Mouse (Mus musculus): Measurements from ENCODE around the gene Stab2. TPM values are rescaled to one million over a fixed set of nuclear protein-coding genes. Genes with fewer than 3 reads are reported as not detected.

The Stab2 gene
- under 1 TPM; 0.27 to 0.49 TPM for total RNA-seq (2021)
- long read RNA-seq, experiment 1, partial matches to known transcripts = 1 of 1 reads
- long read RNA-seq, experiment 1, other reads (novel, unspliced or antisense) = 0 of 1 reads
- long read RNA-seq, experiment 2 = 0 reads

- DNase-seq (ENCODE audit: low spot score in 2 of 2) = no peak
Measured at GRCm38 (mm10) chr10:87007385-87008214, at the start of gene Stab2. Stab2 (minus strand) TSS chr10:87008025.

GRCm38 (mm10) chr10:87051714-87052113 lies 43.9 kb upstream of the Stab2 start:
- no peak for DNase-seq (ENCODE audit: low spot score in 2 of 2)

- DNase-seq (ENCODE audit: low spot score in 2 of 2) = no peak
Measured at GRCm38 (mm10) chr10:87049179-87049578, 41.4 kb upstream of the Stab2 start.

GRCm38 (mm10) chr10:87046931-87047468 lies 39.2 kb upstream of the Stab2 start:
- DNase-seq (ENCODE audit: low spot score in 2 of 2) = no peak

GRCm38 (mm10) chr10:87046469-87046868 lies 38.6 kb upstream of the Stab2 start:
- DNase-seq (ENCODE audit: low spot score in 2 of 2) = no peak

- DNase-seq (ENCODE audit: low spot score in 2 of 2) = no peak
Measured at GRCm38 (mm10) chr10:87045273-87045672, 37.4 kb upstream of the Stab2 start.

- DNase-seq (ENCODE audit: low spot score in 2 of 2) = no peak
Measured at GRCm38 (mm10) chr10:87041265-87041664, 33.4 kb upstream of the Stab2 start.

GRCm38 (mm10) chr10:87039800-87040199 lies 32.0 kb upstream of the Stab2 start:
- DNase-seq (ENCODE audit: low spot score in 2 of 2) = no peak

GRCm38 (mm10) chr10:87039340-87039739 lies 31.5 kb upstream of the Stab2 start:
- DNase-seq (ENCODE audit: low spot score in 2 of 2) = no peak

GRCm38 (mm10) chr10:87037062-87037461 lies 29.2 kb upstream of the Stab2 start:
- no peak for DNase-seq (ENCODE audit: low spot score in 2 of 2)

- DNase-seq (ENCODE audit: low spot score in 2 of 2) = no peak
Measured at GRCm38 (mm10) chr10:87036271-87036703, 28.5 kb upstream of the Stab2 start.

GRCm38 (mm10) chr10:87035866-87036265 lies 28.0 kb upstream of the Stab2 start:
- no peak for DNase-seq (ENCODE audit: low spot score in 2 of 2)

GRCm38 (mm10) chr10:87032768-87033167 lies 24.9 kb upstream of the Stab2 start:
- no peak for DNase-seq (ENCODE audit: low spot score in 2 of 2)

GRCm38 (mm10) chr10:87024884-87025283 lies 17.1 kb upstream of the Stab2 start:
- peak; percentile 68 to 84 for DNase-seq (ENCODE audit: low spot score in 2 of 2)

- peak in 1 of 2 experiments; percentile 30 for DNase-seq (ENCODE audit: low spot score in 2 of 2)
Measured at GRCm38 (mm10) chr10:87020711-87021110, 12.9 kb upstream of the Stab2 start.

GRCm38 (mm10) chr10:87018876-87019275 lies 11.1 kb upstream of the Stab2 start:
- no peak for DNase-seq (ENCODE audit: low spot score in 2 of 2)

GRCm38 (mm10) chr10:87016151-87016692 lies 8.4 kb upstream of the Stab2 start:
- DNase-seq (ENCODE audit: low spot score in 2 of 2) = no peak

- DNase-seq (ENCODE audit: low spot score in 2 of 2) = no peak
Measured at GRCm38 (mm10) chr10:87015403-87015802, 7.6 kb upstream of the Stab2 start.

GRCm38 (mm10) chr10:87014391-87014965 lies 6.7 kb upstream of the Stab2 start:
- DNase-seq (ENCODE audit: low spot score in 2 of 2) = no peak

GRCm38 (mm10) chr10:87012087-87012486 lies 4.3 kb upstream of the Stab2 start:
- DNase-seq (ENCODE audit: low spot score in 2 of 2) = no peak

GRCm38 (mm10) chr10:87008215-87008499 lies 332 bp upstream of the Stab2 start:
- no peak for DNase-seq (ENCODE audit: low spot score in 2 of 2)

Measured in gastrocnemius, postnatal 4 days (tissue).